Mouse (Mus musculus): ENCODE results near the gene Kif6. TPM values are rescaled to one million over a fixed set of nuclear protein-coding genes. Genes with fewer than 3 reads are reported as not detected.

The Kif6 gene
- polyA plus RNA-seq, 1 experiment from 2014 or later: 3.2 TPM

DNA sequence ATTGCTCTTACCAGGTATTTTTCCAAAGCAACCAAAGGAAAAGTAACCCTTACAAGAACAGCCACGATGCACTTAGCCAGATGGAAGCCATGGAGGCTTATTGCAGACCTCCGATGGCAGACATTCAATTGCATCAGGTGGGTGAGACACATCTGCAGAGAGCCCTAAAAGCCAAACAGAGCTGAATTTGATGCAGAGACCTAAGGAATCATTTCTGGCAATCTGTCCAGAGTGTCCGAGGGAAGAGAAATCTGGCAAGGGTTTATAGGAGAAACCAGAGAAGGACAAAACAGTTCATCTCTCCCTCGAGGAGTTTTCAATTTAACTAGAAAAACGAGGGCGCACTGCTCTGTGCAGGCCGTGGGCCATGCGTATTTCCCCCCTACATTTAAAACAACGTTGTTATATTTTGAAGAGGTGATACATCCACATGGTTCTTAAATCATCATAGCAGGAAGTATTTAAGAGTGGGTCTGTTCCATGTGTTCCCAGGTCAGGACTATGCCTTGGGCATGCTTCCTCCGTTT is 177.3 kb downstream of the Kif6 start:
- 77% methylated on average over 10 of the region's 10 CpGs for WGBS
- H3K9ac ChIP-seq: no peak overlapping the region
- H3K27ac ChIP-seq: no peak overlapping the region
- no peak overlapping the region for H3K4me3 ChIP-seq
- H3K9me3 ChIP-seq: no peaks in the 10 kb centered on the region
- H3K4me2 ChIP-seq: no peak overlapping the region
- peaks cover 5% of the 10 kb centered on the region; the same call in 1 of the 2 replicates for H3K4me1 ChIP-seq
- H3K36me3 ChIP-seq: no peaks in the 10 kb centered on the region
- ATAC-seq (ENCODE audit: insufficient number of reproducible peaks, insufficient read depth, low FRiP score, low TSS enrichment, low read depth): no peak
- no peaks in the 10 kb centered on the region for H3K27me3 ChIP-seq

GRCm38 (mm10) chr17:49792946-49793345 is 178.0 kb downstream of the Kif6 start:
- H3K27me3 ChIP-seq: no peaks in the 10 kb centered on the region
- no peak overlapping the region for H3K4me2 ChIP-seq
- no peaks in the 10 kb centered on the region for H3K9me3 ChIP-seq
- no peaks in the 10 kb centered on the region for H3K36me3 ChIP-seq
- H3K27ac ChIP-seq: no peak overlapping the region
- H3K9ac ChIP-seq: no peak overlapping the region
- no peak overlapping the region for H3K4me3 ChIP-seq
- H3K4me1 ChIP-seq: peaks cover 5% of the 10 kb centered on the region; the same call in 1 of the 2 replicates
- ATAC-seq (ENCODE audit: insufficient number of reproducible peaks, insufficient read depth, low FRiP score, low TSS enrichment, low read depth): no peak
- WGBS: 91% methylated on average over 1 of the region's 1 CpGs

- no peak for ATAC-seq (ENCODE audit: insufficient number of reproducible peaks, insufficient read depth, low FRiP score, low TSS enrichment, low read depth)
- 98% methylated on average over 3 of the region's 3 CpGs for WGBS
These were observed 179.0 kb downstream of the Kif6 start for GRCm38 (mm10) chr17:49793965-49794364.

GRCm38 (mm10) chr17:49795241-49795640 is 180.3 kb downstream of the Kif6 start:
- Histone ChIP-seq H3K36me3 (no peaks in the 10 kb centered on the region), H3K9ac (no peak overlapping the region), H3K9me3 (no peaks in the 10 kb centered on the region), H3K4me3 (no peak overlapping the region), H3K27me3 (no peaks in the 10 kb centered on the region), H3K27ac (no peak overlapping the region), H3K4me2 (no peak overlapping the region), H3K4me1 (peaks cover 8% of the 10 kb centered on the region; the same call in 1 of the 2 replicates)
- ATAC-seq (ENCODE audit: insufficient number of reproducible peaks, insufficient read depth, low FRiP score, low TSS enrichment, low read depth): no peak
- 86% methylated on average over 3 of the region's 3 CpGs for WGBS

More at GRCm38 (mm10) chr17:49793965-49794364, 179.0 kb downstream of the Kif6 start:
- Histone ChIP-seq H3K27me3 (no peaks in the 10 kb centered on the region), H3K4me3 (no peak overlapping the region), H3K9me3 (no peaks in the 10 kb centered on the region), H3K4me1 (peaks cover 3% of the 10 kb centered on the region; the same call in 1 of the 2 replicates), H3K4me2 (no peak overlapping the region), H3K27ac (no peak overlapping the region), H3K36me3 (no peaks in the 10 kb centered on the region), H3K9ac (no peak overlapping the region)

GRCm38 (mm10) chr17:49796116-49796515 is 181.2 kb downstream of the Kif6 start:
- H3K4me3 ChIP-seq: no peak overlapping the region
- peaks cover 12% of the 10 kb centered on the region; the same call in 1 of the 2 replicates for H3K4me1 ChIP-seq
- no peak overlapping the region for H3K4me2 ChIP-seq
- no peaks in the 10 kb centered on the region for H3K36me3 ChIP-seq
- H3K27ac ChIP-seq: no peak overlapping the region
- H3K27me3 ChIP-seq: no peaks in the 10 kb centered on the region
- H3K9me3 ChIP-seq: no peaks in the 10 kb centered on the region
- no peak overlapping the region for H3K9ac ChIP-seq
- WGBS: 77% methylated on average over 3 of the region's 3 CpGs
- no peak for ATAC-seq (ENCODE audit: insufficient number of reproducible peaks, insufficient read depth, low FRiP score, low TSS enrichment, low read depth)

DNA sequence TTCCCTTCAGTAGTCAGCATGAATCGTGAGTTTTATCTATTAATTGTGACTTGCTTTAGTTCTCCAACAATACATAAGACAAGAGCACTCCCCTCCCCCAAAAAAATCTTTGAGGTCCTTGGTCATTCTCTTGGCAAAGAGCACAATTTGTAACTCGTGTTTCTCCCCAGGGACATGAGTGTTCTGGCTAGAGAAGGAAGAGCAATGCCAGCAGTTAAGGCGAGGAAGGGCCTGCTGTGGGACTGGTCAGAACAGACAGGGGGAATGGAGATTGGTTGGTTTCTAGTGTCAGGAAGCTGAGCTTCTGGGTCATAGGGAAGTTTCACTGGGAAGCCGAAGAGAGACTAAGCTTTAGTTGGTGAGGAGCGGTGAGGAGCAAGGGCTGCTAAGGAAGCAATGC is 184.2 kb downstream of the Kif6 start:
- H3K4me1 ChIP-seq: peaks cover 12% of the 10 kb centered on the region; the same call in 1 of the 2 replicates
- H3K36me3 ChIP-seq: no peaks in the 10 kb centered on the region
- no peak overlapping the region for H3K4me2 ChIP-seq
- H3K9ac ChIP-seq: no peak overlapping the region
- no peak overlapping the region for H3K4me3 ChIP-seq
- H3K9me3 ChIP-seq: no peaks in the 10 kb centered on the region
- 80% methylated on average over 5 of the region's 5 CpGs for WGBS
- ATAC-seq (ENCODE audit: insufficient number of reproducible peaks, insufficient read depth, low FRiP score, low TSS enrichment, low read depth): no peak
- no peak overlapping the region for H3K27ac ChIP-seq
- no peaks in the 10 kb centered on the region for H3K27me3 ChIP-seq

- WGBS: 35% methylated on average over 2 of the region's 2 CpGs
- no peaks in the 10 kb centered on the region for H3K36me3 ChIP-seq
- no peak overlapping the region for H3K9ac ChIP-seq
- H3K27ac ChIP-seq: no peak overlapping the region
- no peak for ATAC-seq (ENCODE audit: insufficient number of reproducible peaks, insufficient read depth, low FRiP score, low TSS enrichment, low read depth)
- no peaks in the 10 kb centered on the region for H3K27me3 ChIP-seq
- no peak overlapping the region for H3K4me3 ChIP-seq
- no peaks in the 10 kb centered on the region for H3K9me3 ChIP-seq
- no peak overlapping the region for H3K4me2 ChIP-seq
- peaks cover 12% of the 10 kb centered on the region; the same call in 1 of the 2 replicates for H3K4me1 ChIP-seq
These were observed 185.2 kb downstream of the Kif6 start for GRCm38 (mm10) chr17:49800157-49800556.

- Histone ChIP-seq H3K4me1 (peaks cover 13% of the 10 kb centered on the region), H3K27ac (no peak overlapping the region), H3K4me3 (no peak overlapping the region), H3K9me3 (no peaks in the 10 kb centered on the region), H3K36me3 (no peaks in the 10 kb centered on the region), H3K4me2 (no peak overlapping the region), H3K9ac (no peak overlapping the region), H3K27me3 (no peaks in the 10 kb centered on the region)
- ATAC-seq (ENCODE audit: insufficient number of reproducible peaks, insufficient read depth, low FRiP score, low TSS enrichment, low read depth): no peak
- 85% methylated on average over 4 of the region's 4 CpGs for WGBS
These were observed 192.5 kb downstream of the Kif6 start for GRCm38 (mm10) chr17:49807461-49807860.

DNA sequence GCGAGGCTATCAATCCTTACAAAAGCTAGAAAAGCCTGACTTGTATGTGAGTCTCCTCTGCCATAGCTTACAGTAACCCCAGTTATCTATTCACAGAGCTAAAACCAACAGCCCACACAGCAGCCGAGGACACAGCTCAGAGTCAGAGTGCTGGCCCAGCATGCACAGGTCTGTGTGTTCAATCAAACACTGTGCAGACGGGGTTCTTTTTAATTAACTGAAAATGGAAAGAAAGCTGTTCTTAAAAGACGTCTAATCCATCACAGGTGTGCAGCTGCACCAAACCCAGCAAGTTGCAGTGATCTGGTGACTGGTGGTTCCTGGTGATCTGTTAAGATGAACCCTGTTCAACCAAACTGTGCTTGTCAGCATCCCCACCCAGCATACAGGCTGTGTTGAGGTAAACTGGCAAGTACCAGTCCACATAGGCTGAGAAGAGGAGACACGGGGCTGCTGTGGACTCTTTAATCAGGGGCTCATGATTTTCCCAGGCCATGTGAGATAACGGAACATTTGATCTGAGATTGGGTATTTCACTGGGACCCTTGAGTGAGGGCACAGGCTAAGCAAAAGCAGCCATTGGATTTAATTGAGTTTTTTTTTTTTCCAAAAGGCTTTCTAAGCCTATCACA is 193.9 kb downstream of the Kif6 start:
- Histone ChIP-seq H3K27me3 (no peaks in the 10 kb centered on the region), H3K4me3 (no peak overlapping the region), H3K9ac (no peak overlapping the region), H3K36me3 (no peaks in the 10 kb centered on the region), H3K4me1 (peaks cover 13% of the 10 kb centered on the region), H3K27ac (no peak overlapping the region), H3K4me2 (no peak overlapping the region), H3K9me3 (no peaks in the 10 kb centered on the region)
- 27% methylated on average over 6 of the region's 6 CpGs for WGBS
- no peak for ATAC-seq (ENCODE audit: insufficient number of reproducible peaks, insufficient read depth, low FRiP score, low TSS enrichment, low read depth)

DNA sequence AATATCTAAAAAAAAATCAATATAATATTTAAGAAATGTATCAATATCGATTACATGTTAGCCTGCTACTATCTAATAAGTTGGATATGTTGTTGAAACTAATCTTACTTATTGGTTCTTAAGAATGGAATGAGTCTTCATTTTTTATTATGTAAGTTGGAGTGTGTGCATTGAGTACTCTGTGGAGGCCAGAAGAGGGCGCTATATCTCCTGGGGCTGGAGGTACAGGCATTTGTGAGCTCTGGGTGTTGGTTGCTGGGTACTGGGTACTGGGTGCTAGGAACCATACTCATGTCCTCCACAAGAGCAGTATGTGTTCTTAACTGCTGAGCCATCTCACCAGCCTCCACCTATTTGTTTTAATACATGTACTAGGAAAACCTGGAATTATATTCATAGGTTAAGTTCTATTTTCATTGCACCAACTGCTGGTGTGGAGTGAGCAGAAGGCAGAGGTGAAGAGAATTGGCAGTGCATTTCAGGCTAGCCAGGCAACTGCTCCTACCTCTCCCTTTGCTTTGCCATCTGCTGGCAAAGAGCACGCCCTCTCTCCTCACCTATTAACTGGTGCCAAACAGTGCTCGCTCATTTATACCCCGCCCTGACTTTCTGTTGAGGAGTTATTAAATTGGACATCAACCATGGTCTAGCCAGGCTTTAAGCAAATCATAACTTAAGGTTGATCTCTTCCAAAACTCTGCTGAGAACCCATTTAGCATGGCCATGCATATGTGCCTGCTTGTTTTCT is 199.1 kb downstream of the Kif6 start:
- Histone ChIP-seq H3K4me3 (no peak overlapping the region), H3K27me3 (no peaks in the 10 kb centered on the region), H3K4me2 (no peak overlapping the region), H3K9me3 (no peaks in the 10 kb centered on the region), H3K9ac (no peak overlapping the region), H3K27ac (no peak overlapping the region), H3K36me3 (no peaks in the 10 kb centered on the region), H3K4me1 (peaks cover 24% of the 10 kb centered on the region)
- WGBS: 88% methylated on average over 5 of the region's 5 CpGs
- ATAC-seq (ENCODE audit: insufficient number of reproducible peaks, insufficient read depth, low FRiP score, low TSS enrichment, low read depth): no peak

DNA sequence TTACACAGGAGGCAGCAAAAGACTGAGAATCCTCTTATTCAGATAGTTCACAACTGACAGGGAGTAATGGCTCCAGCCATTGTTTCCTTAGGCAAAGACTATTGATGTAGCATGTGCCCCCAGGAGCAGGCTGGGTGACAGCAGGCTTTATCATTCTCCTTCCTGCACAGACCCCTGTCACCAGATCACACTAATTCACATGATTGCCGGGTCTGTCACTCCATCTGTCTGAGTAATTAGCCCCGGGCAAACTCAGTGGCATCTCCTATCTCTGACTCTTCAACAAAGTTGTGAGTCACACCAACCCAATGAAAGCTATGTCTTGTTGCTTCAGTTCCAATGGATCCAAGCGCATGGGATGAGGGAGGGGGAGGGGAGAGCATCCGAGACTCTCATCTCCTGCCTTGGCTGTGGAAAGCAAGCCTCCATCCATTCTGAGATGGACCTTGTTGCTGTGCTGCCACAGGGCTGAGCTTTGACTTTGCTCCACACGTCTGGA is 201.2 kb downstream of the Kif6 start:
- Histone ChIP-seq H3K27ac (no peak overlapping the region), H3K4me2 (no peak overlapping the region)
- no peak for ATAC-seq (ENCODE audit: insufficient number of reproducible peaks, insufficient read depth, low FRiP score, low TSS enrichment, low read depth)

More for the DNA sequence above, 201.2 kb downstream of the Kif6 start:
- Histone ChIP-seq H3K36me3 (no peaks in the 10 kb centered on the region), H3K4me1 (peaks cover 18% of the 10 kb centered on the region), H3K4me3 (no peak overlapping the region), H3K27me3 (no peaks in the 10 kb centered on the region), H3K9ac (no peak overlapping the region), H3K9me3 (no peaks in the 10 kb centered on the region)
- WGBS: 9% methylated on average over 5 of the region's 5 CpGs
